8 mouse cellular contexts compared by ENCODE assay signal in genomic region chr7:66300680-66301079, GRCm38 (mm10).
DNase-seq lines count a peak whose midpoint lies in the region; ATAC-seq and TF ChIP-seq lines count a peak whose summit lies in the region.

No protein-coding gene starts in this region.

- no peak for TF ChIP-seq POLR2A in myocyte (IDR thresholded peaks at IDR 0.05; ENCODE audit: insufficient read length, low read depth)

- intact Hi-C loops in heart, postnatal 25 days (cut with DNase I) = loop anchor here (1.0 to 2.0 kb wide), 2 partner anchors 50 to 198 kb away; no protein-coding TSS in a partner anchor

- H3K9me3 ChIP-seq in limb, embryonic 11.5 days (ENCODE audit: control insufficient read depth, low read length) = no peaks in the 10 kb centered on the region

- no peaks in the 10 kb centered on the region for H3K79me2 ChIP-seq in myocyte (ENCODE audit: control insufficient read depth, insufficient read depth)

- H3K4me2 ChIP-seq in limb, embryonic 11.5 days (ENCODE audit: low read depth, severe bottlenecking) = no peak overlapping the region
- no peak overlapping the region for H3K4me2 ChIP-seq in myocyte (ENCODE audit: low read depth)

- peak; percentile 76 for ATAC-seq in inflammation-experienced regulatory T-cells, adult 6 months
- 0 out of 2 replicates have a peak, but pooled peaks have one; percentile 47 for ATAC-seq in limb, embryonic 11.5 days (ENCODE audit: insufficient number of reproducible peaks, low FRiP score, low TSS enrichment, low read depth)

- DNase-seq in heart, adult 18-20 months = peak; percentile 69 to 90
- no peak for DNase-seq in heart, postnatal 25 days (ENCODE audit: low spot score)
- peak; percentile 78 for DNase-seq in cerebellum, adult 9-11 months
- peak; percentile 60 to 75 for DNase-seq in frontal cortex, postnatal 25 days (ENCODE audit: low spot score in 2 of 2)
- peak; percentile 92 for DNase-seq in limb, embryonic 11.5 days (ENCODE audit: low spot score)
- DNase-seq in spleen, postnatal 36 days (ENCODE audit: low spot score in 2 of 2) = peak; percentile 68 to 73

- no peaks in the 10 kb centered on the region for H3K36me3 ChIP-seq in limb, embryonic 11.5 days (ENCODE audit: control insufficient read depth, insufficient read depth, low read length)
- peaks cover 7% of the 10 kb centered on the region for H3K36me3 ChIP-seq in myocyte (ENCODE audit: control insufficient read depth, insufficient read depth)

- no peak overlapping the region for H3ac ChIP-seq in myocyte (ENCODE audit: control insufficient read depth, insufficient read length)

- no peaks in the 10 kb centered on the region for H3K4me1 ChIP-seq in limb, embryonic 11.5 days (ENCODE audit: control insufficient read depth, insufficient read depth, low read length)

- no peak overlapping the region for H3K27ac ChIP-seq in limb, embryonic 11.5 days (replicated peaks; ENCODE audit: low read depth, low read length)

- H3K4me3 ChIP-seq in limb, embryonic 11.5 days (ENCODE audit: low read depth, low read length) = no peak overlapping the region
- H3K4me3 ChIP-seq in myocyte = no peak overlapping the region

- no peak overlapping the region for H3K9ac ChIP-seq in limb, embryonic 11.5 days (ENCODE audit: low read length)

- 11% methylated on average over 5 of the region's 5 CpGs for WGBS in limb, embryonic 11.5 days

- H3K27me3 ChIP-seq in limb, embryonic 11.5 days (ENCODE audit: control insufficient read depth, insufficient read depth, low read length) = no peaks in the 10 kb centered on the region
- no peaks in the 10 kb centered on the region for H3K27me3 ChIP-seq in myocyte (ENCODE audit: control insufficient read depth, insufficient read depth, insufficient read length)

TF ChIP-seq in myocyte, 11 proteins besides CTCF, POLR2A, EP300 and RAD21:
- TF ChIP-seq MYOD1 (IDR thresholded peaks at IDR 0.05; ENCODE audit: control insufficient read depth in 1 of 3, insufficient read length in 2 of 3, low read depth in 2 of 3) = peak in 2 of 3 experiments; percentile 3 to 16
- no peak for TF ChIP-seq CEBPB (IDR thresholded peaks at IDR 0.05; ENCODE audit: insufficient read depth, poor library complexity, severe bottlenecking)
